Mouse (Mus musculus) left cerebral cortex, adult 11 months (tissue): Measurements from ENCODE around the gene Gbp10.
"Not testable (repeated sequence)": the region's sequence is repeated elsewhere in the genome, so short reads cannot be mapped to it uniquely, and the experiment has no call there.

ENCODE experiments used
- DNase-seq: peaks from one replicate; pipeline ENCODE4 v3.0.0; 2022; ENCODE audit warnings: low spot score

Gbp10 gene

DNA sequence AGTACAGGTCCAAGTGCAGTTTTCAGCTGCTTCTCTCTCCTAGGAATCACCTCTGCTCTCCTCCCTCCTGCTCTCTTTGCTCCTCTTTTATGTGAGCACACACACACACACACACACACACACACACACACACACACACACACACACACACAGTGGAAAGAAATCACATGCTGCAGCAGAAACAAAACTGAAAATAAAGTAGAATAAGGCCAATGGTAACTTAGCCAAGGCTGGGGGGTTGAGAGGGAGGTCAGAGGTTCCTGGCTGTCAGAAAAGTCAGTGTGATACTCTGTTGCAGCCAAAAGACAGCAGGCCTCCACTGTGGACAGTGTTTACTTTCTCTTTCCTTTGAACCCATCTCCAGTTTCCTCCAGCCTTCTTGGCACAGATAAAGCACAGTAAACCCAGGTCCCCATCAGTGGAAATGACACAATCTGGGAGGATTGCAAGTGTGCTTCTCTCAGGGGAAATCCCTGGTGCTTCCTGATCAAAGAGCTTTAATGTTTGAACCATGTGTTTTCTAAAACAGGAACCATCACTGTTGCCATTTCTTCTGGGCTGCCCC is at the start of gene Gbp10:
Gene Gbp10, minus strand, starts transcription at position 51 of the 565 bp plus-strand sequence.
- DNase-seq: not testable (repeated sequence)

DNA sequence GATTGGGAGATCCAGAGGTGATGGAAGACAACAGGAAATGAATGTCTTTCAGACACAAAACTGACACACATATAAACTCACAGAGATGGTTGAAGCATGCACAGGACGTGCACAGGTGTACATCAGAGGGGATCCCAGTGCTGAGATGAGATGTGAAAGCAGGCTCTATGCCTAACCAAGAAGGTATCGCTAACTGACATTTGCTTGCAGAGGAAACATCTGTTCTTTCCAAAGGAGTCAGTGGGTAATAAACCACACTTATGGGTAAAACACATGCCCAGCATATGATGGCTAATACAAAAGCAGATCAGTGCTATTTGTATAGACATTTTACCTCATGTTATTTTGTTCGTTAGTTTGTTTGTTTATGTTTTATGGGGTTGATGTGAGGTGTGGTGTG is 21.3 kb upstream of the Gbp10 start:
- not testable (repeated sequence) for DNase-seq

DNA sequence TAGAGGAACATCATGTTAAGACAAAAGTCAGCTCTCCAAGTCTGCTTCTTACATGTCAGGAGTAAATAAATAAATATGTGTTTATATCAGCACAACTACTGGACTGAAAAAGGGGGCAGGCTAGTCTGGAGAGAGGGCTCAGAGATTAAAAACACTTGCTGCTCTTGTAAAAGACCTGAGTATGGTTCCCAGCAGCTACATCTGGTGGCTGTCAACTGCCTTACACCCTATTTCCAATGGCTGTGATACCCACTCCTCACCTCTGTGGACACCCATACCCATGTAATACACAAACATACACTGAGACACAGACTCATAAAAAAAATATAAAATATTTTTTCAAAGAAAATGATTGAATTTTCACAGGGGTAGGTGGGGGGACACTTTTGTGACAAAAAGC is 13.2 kb upstream of the Gbp10 start:
- no peak for DNase-seq

DNA sequence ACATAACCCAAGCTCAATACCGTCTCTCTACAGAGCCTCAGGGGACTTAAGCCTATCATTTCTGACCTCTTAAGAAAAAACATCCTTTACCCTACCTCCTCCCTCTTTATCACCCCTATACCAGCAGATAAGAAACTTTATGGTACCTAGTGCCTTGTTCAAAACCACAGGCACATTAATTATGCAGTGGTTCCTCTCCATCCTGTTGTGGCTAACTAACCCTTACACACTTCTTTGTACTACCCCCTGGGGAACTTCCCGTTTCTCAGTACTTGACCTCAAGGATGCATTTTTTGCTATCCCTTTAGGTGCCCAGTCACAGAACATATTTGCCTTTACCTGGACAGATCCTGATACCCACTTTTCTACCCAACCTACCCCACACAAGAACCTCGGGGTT is 5.4 kb upstream of the Gbp10 start:
- not testable (repeated sequence) for DNase-seq

DNA sequence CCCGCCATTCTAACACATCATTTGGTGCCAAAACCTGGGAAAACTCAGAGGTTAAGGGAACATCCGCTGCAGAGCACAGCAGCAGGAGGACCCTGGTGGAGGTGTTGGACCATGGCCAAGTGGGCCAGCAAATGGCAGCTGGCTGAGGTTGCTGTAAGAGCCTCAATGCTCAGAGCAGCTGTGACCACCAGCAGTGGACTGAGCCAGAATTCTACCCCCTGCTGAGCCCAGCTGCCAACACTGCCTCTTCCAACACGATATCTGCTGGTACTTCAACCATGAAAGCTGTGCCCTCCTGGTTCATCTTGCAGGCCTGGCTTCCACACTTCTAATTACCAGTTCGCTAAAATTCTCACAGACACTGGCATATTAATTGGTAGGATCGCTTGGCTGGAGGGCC is 1.6 kb upstream of the Gbp10 start:
- DNase-seq: not testable (repeated sequence)

DNA sequence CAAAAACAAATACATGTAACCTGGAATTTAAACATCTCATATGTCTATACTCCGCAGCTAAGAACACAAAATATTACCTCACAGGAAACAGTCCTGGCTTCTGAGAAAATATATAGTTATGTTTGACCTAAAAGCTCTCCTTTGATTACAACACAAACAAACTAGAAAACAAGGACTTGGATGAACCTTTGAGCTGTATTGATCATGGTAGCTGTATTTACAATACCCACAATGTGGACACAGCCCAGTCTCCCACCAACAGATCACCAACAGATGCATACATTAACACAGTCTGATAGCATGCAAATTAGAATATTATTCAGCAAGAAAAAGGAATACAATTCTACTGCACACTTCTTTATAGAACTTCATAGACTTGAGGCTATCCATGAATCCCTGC is 931 bp downstream of the Gbp10 start:
- not testable (repeated sequence) for DNase-seq

DNA sequence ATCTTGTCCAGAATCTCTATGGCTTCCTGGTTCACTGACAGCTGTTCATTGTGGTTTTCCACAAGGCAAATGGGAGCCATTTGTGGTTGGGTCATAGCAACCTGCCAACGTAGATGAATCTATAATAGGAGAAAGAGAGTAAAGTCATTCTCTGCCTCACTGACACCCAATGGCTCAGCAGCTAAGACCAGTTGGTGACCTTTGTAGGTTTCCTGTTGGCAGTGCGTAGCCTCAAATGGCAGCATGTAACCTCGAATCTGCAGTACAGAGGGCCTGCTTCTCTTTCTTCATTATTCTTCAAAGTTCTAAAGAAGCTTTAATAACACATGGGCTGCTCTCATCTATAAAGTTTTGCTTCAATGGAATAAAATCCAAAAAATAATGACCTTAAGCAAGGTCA is 3.3 kb downstream of the Gbp10 start:
- not testable (repeated sequence) for DNase-seq

DNA sequence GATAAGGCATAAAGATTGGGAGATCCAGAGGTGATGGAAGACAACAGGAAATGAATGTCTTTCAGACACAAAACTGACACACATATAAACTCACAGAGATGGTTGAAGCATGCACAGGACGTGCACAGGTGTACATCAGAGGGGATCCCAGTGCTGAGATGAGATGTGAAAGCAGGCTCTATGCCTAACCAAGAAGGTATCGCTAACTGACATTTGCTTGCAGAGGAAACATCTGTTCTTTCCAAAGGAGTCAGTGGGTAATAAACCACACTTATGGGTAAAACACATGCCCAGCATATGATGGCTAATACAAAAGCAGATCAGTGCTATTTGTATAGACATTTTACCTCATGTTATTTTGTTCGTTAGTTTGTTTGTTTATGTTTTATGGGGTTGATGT is 30.4 kb downstream of the Gbp10 start:
- not testable (repeated sequence) for DNase-seq

DNA sequence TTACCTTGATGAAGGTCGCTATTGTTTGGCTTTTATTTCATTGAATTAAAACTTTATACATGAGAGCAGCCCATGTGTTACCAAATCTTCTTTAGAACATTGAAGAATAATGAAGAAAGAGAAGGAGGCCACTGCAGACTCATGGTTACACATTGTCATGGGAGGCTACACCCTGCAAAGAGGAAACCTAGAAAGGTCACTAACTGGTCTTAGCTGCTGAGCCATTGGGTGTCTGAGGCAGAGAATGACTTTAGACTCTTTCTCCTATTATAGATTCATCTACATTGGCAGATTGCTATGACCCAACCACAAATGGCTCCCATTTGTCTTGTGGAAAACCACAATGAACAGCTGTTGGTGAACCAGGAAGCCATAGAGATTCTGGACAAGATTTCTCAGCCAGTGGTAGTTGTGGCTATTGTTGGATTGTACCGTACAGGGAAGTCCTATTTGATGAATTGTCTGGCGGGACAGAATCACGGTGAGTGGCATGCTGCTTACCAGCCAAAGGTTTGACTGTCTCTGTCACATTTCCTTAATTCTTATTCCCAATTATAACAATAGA is 38.5 kb downstream of the Gbp10 start:
- not testable (repeated sequence) for DNase-seq

DNA sequence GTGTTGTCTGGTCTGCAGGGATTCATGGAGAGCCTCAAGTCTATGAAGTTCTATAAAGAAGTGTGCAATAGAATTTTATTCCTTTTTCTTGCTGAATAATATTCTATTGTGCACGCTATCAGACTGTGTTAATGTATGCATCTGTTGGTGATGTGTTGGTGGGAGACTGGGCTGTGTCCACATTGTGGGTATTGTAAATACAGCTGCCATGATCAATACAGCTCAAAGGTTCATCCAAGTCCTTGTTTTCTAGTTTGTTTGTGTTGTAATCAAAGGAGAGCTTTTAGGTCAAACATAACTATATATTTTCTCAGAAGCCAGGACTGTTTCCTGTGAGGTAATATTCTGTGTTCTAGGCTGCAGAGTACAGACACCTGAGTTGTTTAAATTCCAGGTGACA is 40.2 kb downstream of the Gbp10 start:
- not testable (repeated sequence) for DNase-seq

DNA sequence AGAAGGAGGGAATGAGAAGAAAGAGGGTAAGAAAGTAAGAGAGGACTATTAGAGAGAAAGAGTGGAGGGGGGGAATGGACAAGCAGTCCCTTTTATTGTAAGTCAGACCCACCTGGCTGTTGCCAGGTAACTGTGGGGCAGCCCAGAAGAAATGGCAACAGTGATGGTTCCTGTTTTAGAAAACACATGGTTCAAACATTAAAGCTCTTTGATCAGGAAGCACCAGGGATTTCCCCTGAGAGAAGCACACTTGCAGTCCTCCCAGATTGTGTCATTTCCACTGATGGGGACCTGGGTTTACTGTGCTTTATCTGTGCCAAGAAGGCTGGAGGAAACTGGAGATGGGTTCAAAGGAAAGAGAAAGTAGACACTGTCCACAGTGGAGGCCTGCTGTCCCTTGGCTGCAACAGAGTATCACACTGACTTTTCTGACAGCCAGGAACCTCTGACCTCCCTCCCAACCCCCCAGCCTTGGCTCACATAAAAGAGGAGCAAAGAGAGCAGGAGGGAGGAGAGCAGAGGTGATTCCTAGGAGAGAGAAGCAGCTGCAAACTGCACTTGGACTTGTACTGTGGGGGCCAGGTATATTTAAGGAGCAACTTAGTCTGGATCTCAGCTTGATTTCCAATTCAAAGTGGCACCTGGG is 41.3 kb downstream of the Gbp10 start:
- DNase-seq: not testable (repeated sequence)

DNA sequence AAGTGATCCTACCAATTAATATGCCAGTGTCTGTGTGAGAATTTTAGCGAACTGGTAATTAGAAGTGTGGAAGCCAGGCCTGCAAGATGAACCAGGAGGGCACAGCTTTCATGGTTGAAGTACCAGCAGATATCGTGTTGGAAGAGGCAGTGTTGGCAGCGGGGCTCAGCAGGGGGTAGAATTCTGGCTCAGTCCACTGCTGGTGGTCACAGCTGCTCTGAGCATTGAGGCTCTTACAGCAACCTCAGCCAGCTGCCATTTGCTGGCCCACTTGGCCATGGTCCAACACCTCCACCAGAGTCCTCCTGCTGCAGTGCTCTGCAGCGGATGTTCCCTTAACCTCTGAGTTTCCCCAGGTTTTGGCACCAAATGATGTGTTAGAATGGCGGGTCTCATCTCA is 43.0 kb downstream of the Gbp10 start:
- DNase-seq: not testable (repeated sequence)

DNA sequence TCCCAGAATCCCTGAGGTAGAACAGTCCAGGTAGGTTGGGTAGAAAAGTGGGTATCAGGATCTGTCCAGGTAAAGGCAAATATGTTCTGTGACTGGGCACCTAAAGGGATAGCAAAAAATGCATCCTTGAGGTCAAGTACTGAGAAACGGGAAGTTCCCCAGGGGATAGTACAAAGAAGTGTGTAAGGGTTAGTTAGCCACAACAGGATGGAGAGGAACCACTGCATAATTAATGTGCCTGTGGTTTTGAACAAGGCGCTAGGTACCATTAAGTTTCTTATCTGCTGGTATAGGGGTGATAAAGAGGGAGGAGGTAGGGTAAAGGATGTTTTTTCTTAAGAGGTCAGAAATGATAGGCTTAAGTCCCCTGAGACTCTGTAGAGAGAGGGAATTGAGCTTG is 46.8 kb downstream of the Gbp10 start:
- not testable (repeated sequence) for DNase-seq

DNA sequence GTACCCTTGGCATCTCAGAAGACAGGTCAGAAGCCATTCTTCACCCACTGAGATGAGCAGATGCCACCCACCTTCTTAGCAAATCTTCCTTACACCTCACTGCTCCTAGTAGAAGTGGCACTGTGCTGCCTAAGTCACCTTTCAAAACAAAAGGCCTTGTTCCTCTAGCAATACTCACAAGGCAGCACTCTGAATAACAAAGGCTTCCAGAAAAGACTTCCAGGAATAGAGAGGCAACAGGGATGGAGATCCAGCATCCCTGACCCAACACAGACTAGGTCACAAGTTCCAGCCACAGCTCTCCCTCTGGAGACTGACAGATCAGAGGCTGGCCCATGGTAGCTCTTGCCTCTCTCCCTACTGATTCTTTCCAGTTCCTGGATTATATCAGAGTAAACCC is 57.9 kb downstream of the Gbp10 start:
- DNase-seq: no peak
